Mouse (Mus musculus): ENCODE data around the gene Exoc3.
A peak's percentile ranks its signal among the peaks of the same experiment; 100 is the strongest.

Exoc3 gene

GRCm38 (mm10) chr13:74208317-74208985 is at the start of gene Exoc3:
Gene Exoc3, minus strand, starts transcription at chr13:74208732.
- DNase-seq (ENCODE audit: extremely low spot score, low spot score) = peak; percentile 94

- no peak for DNase-seq (ENCODE audit: extremely low spot score, low spot score)
Measured at GRCm38 (mm10) chr13:74246494-74246893, 38.0 kb upstream of the Exoc3 start.

DNA sequence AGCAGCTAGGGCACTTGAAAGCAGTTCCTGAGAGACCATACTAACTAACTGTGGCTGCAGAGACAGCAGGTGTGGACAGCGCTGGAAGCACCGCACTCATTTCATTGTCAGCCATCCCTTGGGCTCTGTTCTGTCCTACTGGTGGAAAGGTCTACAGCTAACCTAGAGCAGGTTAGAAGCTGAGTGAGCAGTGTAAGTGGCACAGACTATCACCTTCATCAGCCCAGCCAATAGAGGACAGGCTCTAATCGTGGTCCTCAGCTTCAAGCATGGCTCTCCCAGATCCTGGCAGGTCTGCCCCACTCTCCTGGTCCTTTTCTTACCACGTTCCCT is 37.3 kb upstream of the Exoc3 start:
- DNase-seq (ENCODE audit: extremely low spot score, low spot score) = no peak

GRCm38 (mm10) chr13:74245214-74245898 is 36.8 kb upstream of the Exoc3 start:
- peak; percentile 63 for DNase-seq (ENCODE audit: extremely low spot score, low spot score)

GRCm38 (mm10) chr13:74237574-74237973 is 29.0 kb upstream of the Exoc3 start:
- no peak for DNase-seq (ENCODE audit: extremely low spot score, low spot score)

- DNase-seq (ENCODE audit: extremely low spot score, low spot score) = no peak
Measured at GRCm38 (mm10) chr13:74220659-74221058, 12.1 kb upstream of the Exoc3 start.

DNA sequence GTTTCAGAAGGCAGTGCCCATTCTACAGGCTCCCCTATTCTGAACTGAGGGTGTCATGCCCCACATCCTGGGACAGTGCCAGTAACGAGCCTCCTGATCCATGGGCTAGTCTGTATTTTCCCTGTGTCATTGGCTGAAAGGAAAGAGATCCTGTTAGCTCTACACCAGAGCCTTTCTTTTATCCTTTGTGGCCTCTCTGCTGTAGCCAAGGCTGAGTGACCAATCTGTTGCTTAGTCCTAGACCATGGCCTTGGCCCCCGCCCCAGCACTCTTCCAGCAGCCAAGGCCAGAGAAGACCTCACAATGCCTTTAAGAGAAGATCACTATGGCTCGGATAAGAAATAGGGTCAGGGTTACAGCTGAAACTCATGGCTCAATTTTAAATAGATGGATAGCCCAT is 9.9 kb upstream of the Exoc3 start:
- DNase-seq (ENCODE audit: extremely low spot score, low spot score) = no peak

DNA sequence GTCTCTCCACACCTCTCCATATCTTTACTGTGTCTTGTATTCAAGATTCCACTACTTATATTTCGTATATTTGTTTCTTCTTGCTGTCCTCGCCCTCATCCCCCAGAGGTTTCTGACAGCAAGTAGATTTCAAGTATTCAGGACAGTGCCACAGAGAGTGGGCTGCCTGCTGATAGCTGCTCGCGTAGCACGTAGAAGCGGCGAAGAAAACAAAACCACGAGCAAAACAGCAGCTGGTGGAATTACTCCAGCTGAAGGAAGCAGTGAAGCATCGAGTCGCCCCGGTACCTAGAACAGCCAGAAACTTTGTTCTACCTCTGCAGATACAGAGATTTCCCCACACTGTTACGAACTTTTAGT is 434 bp upstream of the Exoc3 start:
- no peak for DNase-seq (ENCODE audit: extremely low spot score, low spot score)

DNA sequence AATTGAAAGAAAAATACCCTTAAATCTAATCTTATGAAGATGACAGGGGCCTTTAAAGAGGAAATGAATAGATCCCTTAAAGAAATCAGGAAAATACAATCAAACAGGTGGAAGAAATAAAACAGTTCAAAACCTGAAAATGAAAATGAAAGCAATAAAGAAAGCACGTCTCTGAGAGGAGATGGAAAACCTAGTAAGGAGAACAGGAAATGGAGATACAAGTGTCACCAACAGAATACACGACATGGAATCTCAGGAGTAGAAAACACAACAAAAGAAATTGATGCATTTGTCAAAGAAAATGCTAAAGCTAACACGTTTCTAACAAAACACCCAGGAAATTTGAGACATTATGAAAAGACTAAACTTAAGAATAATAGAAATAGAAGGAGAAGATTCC is 12.1 kb downstream of the Exoc3 start:
- no peak for DNase-seq (ENCODE audit: extremely low spot score, low spot score)

DNA sequence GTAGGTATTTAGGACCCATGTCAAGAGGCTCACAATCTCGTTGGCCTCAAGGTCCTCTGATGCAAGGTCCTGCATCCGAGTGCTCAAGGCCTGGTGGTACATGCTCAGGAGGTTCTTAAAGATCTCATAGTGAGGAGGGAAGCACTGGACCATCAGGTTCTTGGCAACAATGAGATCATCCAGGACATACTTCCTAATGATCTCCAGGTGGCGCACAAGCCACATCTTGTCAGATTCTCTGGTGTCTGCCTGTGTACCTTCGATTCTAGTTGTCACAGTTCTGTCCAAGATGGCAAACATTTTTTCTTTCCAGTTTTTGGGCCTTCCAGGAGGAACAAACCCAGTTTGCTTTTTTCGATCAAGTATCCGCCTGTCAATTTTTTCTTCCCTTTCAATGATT is 15.9 kb downstream of the Exoc3 start:
- DNase-seq (ENCODE audit: extremely low spot score, low spot score) = no peak

DNA sequence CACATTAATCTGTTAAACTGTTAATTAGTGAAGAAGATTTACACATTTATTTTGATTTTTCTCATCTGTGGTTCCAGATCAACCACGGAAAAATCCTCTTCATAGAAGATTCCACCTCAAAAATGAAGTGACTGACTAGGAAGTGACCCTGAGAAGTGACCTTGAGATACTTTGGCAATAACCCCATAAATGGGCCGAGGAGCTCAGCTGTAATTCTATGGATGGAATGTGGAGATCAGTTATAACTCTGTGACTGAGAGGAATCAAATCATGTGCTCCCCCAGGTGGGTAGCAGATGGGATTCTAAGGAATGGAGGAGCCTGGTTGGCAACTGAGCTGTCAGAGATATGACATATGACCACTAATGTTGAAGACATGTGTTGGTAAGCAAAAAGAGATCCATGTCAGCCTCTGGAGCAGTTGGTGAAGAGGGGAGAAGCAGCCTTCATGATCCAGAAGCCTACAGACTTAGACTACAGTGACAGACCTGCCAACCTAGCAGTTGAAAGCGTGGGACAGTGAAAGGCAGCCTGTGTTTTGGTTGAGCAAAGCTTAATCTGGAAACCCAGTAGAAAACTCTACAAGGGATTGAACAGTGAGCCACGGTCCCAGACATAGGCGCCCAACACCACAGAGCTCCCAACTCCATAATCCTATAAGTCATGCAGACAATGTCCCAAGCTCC is 25.4 kb downstream of the Exoc3 start:
- no peak for DNase-seq (ENCODE audit: extremely low spot score, low spot score)

- no peak for DNase-seq (ENCODE audit: extremely low spot score, low spot score)
Measured at GRCm38 (mm10) chr13:74172036-74172435, 36.5 kb downstream of the Exoc3 start.

DNA sequence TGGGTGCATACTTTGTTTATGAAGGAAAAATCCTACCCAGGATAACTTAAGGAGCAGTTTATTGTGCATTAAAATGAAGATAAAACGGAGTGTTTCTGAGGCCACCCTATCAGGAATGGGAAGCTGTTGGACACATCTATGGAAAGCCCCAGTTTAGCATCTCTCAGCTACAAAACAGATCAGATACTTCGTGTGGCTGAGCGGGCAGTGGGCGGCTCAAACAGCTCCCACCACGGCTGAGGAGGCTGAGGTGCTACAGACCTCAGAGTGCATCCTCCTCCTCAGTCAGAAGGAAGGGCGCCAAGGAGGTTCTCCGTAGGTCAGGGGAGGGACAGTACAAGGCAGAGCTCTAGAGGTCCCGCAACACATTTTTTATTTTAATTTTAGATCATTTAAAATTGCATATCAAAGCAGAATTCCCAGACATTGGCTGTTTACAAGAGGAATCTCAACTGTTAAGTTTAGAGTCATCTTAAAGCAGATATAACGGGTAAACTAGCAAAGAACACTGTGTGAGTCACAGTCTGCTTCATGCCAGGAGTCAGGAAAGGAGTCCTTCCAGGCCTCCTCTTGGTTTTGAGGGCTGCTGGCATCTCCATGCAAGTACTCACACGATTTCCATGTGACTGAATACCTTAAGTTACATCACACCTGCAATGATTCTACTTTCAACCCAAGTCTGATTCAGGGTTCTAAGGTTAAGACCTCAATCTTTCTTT is 38.9 kb downstream of the Exoc3 start:
- DNase-seq (ENCODE audit: extremely low spot score, low spot score) = no peak

GRCm38 (mm10) chr13:74167492-74167891 is 41.0 kb downstream of the Exoc3 start:
- no peak for DNase-seq (ENCODE audit: extremely low spot score, low spot score)

DNA sequence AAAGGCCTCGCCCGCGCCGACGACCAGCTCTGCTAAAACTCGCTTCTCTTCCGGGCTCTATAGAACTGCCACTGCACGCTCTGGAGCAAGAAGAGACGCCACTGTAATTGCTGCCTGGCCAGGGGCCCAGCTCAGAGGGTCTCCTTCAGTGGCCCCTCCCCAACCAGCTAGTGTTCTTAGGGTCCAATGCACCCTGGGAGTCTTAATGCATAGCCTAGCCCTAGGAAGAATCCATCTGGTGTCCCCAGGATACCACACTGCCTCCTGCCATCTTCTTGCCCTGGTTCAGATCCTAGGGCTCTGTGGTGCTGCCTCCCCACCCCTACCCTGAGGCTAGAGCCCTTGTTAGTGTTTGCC is 41.5 kb downstream of the Exoc3 start:
- DNase-seq (ENCODE audit: extremely low spot score, low spot score) = peak; percentile 18

DNA sequence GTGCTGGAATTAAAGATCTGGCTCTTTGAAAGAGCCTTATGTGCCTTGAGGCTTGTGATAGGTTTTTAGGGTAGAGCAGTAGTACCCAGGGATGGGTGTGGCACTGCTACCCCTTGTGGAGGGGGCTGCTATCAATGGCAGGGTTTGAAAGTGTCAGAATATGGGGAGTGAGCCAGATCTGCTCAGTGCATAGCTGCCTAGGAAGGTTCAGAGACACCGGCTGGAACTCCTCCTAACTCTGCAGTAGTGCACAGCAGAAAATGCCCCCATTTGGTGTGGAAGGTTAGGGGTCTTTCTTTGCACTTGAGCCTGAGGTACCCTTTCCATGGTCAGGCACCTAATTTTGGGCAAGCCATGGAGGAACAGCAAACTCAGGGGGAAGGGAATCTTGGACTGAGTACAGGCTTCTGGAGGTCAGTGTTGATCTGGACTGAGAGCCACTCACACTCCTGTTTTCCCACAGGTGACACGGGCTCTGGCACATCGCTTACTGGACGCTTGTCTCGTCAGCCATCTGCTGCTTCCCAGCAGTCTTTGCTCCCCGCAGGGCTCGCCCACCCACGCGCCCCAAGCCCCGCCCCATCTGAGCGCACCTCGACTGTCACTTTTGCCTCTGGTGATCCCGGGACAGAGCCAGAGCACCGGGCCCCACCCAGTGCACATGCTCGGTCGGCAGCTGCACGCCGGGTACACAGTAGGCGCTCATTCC is 42.0 kb downstream of the Exoc3 start:
- DNase-seq (ENCODE audit: extremely low spot score, low spot score) = peak; percentile 57

DNA sequence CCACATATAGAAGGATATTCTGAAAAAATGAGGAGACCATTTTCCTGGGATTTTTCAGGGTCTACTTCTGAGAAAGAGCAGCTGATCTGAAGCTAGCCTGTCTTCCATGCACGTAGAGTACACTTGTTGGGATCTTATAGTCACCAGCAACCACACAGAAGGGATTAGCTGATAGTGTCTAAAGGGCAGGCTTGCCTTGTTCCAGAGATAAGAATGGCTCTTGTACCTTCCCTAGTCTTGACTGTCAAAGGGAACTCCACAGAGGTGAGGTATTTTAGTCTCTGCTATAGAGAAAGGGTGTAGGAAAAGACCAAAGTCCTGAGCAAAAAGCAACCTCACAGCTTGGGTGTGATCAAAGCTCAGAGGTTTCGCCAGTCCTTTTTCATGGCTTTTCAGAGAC is 61.2 kb downstream of the Exoc3 start:
- DNase-seq (ENCODE audit: extremely low spot score, low spot score) = no peak

DNA sequence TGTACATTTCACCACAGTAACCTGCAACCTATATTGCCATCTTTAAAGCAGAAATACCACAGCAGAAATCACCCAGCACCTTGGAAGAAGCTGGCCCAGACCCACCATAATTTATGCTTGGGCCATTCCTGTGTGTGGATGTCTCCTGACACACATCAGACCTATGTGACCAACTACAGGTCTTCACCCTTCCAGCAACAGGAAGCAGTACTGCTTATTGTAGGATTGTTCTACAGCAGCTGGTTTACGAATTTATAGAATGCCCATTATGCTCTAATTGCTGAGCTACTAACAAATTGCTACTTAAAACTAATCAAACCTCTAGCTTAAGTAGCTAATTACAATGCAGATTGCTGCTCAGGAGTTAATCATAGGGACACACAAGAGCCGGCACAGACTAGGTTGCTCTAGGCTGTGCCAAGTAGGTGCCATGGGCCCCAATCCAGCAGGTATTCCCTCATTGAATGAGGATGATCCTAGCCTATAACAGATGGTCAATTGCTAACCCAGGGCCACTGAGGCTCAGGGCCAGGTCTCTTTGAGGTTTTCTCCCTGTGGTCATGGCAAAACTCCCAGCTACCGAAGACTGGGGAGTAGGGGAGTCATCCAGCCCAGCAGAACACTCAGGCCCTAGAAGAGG is 62.4 kb downstream of the Exoc3 start:
- DNase-seq (ENCODE audit: extremely low spot score, low spot score) = no peak

- no peak for DNase-seq (ENCODE audit: extremely low spot score, low spot score)
Measured at GRCm38 (mm10) chr13:74144120-74144884, 64.2 kb downstream of the Exoc3 start.

DNA sequence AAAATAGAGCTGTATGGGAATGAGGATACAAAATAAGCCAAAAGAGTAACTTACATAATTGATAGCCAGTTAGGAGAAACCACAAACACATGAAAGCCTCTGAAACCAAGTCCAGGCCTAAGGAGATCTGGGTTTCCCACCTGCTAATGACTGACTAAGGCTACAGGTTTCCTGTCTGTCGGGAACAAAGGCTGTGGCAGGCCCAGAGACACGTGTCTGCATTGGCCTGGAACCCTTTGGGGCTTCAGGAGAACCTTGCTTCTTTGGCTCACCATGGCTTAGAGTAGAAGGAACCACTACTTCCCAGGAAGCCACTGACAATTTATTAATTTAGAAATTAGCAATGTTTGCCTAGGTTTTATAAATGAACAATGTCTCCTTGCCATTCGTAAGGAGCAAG is 65.2 kb downstream of the Exoc3 start:
- no peak for DNase-seq (ENCODE audit: extremely low spot score, low spot score)
